8 mouse cellular contexts compared by ENCODE assay signal in genomic region chr14:55603633-55604576, GRCm38 (mm10). TPM values are rescaled to one million over a fixed set of nuclear protein-coding genes. Genes with fewer than 3 reads are reported as not detected.
DNase-seq lines count a peak whose midpoint lies in the region; ATAC-seq and TF ChIP-seq lines count a peak whose summit lies in the region.

No protein-coding gene starts in this region.

- peak; percentile 80 for DNase-seq in Patski (ENCODE audit: low read depth, low spot score)
- DNase-seq in cerebellum, postnatal 14 days, result peak; percentile 90 to 93
- peak; percentile 80 to 83 for DNase-seq in frontal cortex, postnatal 14 days (ENCODE audit: low spot score in 2 of 2)
- peak; percentile 68 to 75 for DNase-seq in layer of hippocampus, postnatal 25 days (ENCODE audit: extremely low spot score in 1 of 2, low spot score in 1 of 2)
- peak; percentile 97 for DNase-seq in lung, postnatal 25 days (ENCODE audit: low spot score)
- peak; percentile 90 for DNase-seq in retina, embryonic 14.5 days (ENCODE audit: low spot score)
- peak; percentile 93 for DNase-seq in thymus, postnatal 4 days

- CTCF ChIA-PET in Patski (lab: Charles Lee), result interaction anchor here (0.9 kb wide), 1 partner anchor 9 kb away, joined by 3 read pairs; no protein-coding TSS in a partner anchor

- H3K36me3 ChIP-seq in hindbrain, embryonic 13.5 days, result peaks cover 87% of the 10 kb centered on the region

- 25% methylated on average over 19 of the region's 19 CpGs for WGBS in hindbrain, embryonic 13.5 days

- peak overlapping the region; percentile 35 for H3K27ac ChIP-seq in hindbrain, embryonic 13.5 days

- H3K4me2 ChIP-seq in hindbrain, embryonic 13.5 days, result peak overlapping the region; percentile 34

- H3K4me1 ChIP-seq in hindbrain, embryonic 13.5 days (replicated peaks), result peaks cover 6% of the 10 kb centered on the region

- in situ Hi-C loops in Patski (cut with MboI; ENCODE audit: low pct_unique_long_range_greater_than_20kb), result no loop called here

- H3K27me3 ChIP-seq in Patski, result no peaks in the 10 kb centered on the region
- no peaks in the 10 kb centered on the region for H3K27me3 ChIP-seq in hindbrain, embryonic 13.5 days

- peak; percentile 95 for ATAC-seq in Patski
- ATAC-seq in hindbrain, embryonic 13.5 days (ENCODE audit: low FRiP score), result peak; percentile 86

- H3K9me3 ChIP-seq in hindbrain, embryonic 13.5 days, result no peaks in the 10 kb centered on the region

- H3K4me3 ChIP-seq in hindbrain, embryonic 13.5 days, result peak overlapping the region; percentile 15

- H3K9ac ChIP-seq in hindbrain, embryonic 13.5 days, result peak overlapping the region; percentile 2; the same call in 1 of the 2 replicates

- POLR2A ChIA-PET in Patski (lab: Charles Lee), result interaction anchor here (0.6 to 1.0 kb wide), 2 partner anchors 12 to 30 kb away, joined by 3 read pairs; partner anchors contain the start of gene Rnf31

- TF ChIP-seq CTCF in Patski (IDR thresholded peaks at IDR 0.05), result no peak

RNA-seq across cellular contexts. Expression of gene Irf9, which starts 0.5 kb away (rescaled TPM):
- 24.2 TPM for polyA plus RNA-seq in Patski (2021)
- 9.0 and 10.0 TPM in 2 replicates for polyA plus RNA-seq in hindbrain, embryonic 13.5 days (2015; fragmentation: Nextera tagmentation; extraction: Ambion mirVana)
- total RNA-seq in layer of hippocampus, postnatal 25 days (2021), result 10 to 100 TPM in 1 of 2 experiments, 1 to 10 TPM in 1; 9.6 to 12.2 TPM

RNA-seq across cellular contexts. Expression of gene Rnf31, which starts 12.4 kb away (rescaled TPM):
- polyA plus RNA-seq in Patski (2021), result 28.0 TPM
- 18.8 and 20.8 TPM in 2 replicates for polyA plus RNA-seq in hindbrain, embryonic 13.5 days (2015; fragmentation: Nextera tagmentation; extraction: Ambion mirVana)
- total RNA-seq in layer of hippocampus, postnatal 25 days (2021), result 10 to 100 TPM; 36.4 to 41.9 TPM

RNA-seq across cellular contexts. Expression of gene Psme2, which starts 13.0 kb away (rescaled TPM):
- polyA plus RNA-seq in Patski (2021), result 177 TPM
- 198 and 215 TPM in 2 replicates for polyA plus RNA-seq in hindbrain, embryonic 13.5 days (2015; fragmentation: Nextera tagmentation; extraction: Ambion mirVana)
- total RNA-seq in layer of hippocampus, postnatal 25 days (2021), result 10 to 100 TPM; 47.9 to 55.6 TPM

RNA-seq across cellular contexts. Expression of gene Rec8, which starts 13.9 kb away (rescaled TPM):
- not detected for polyA plus RNA-seq in Patski (2021)
- polyA plus RNA-seq in hindbrain, embryonic 13.5 days (2015; fragmentation: Nextera tagmentation; extraction: Ambion mirVana), result 15.1 and 16.0 TPM in 2 replicates
- 1 to 10 TPM; 1.2 to 2.7 TPM for total RNA-seq in layer of hippocampus, postnatal 25 days (2021)

RNA-seq across cellular contexts. Expression of gene Emc9, which starts 18.8 kb away (rescaled TPM):
- 7.3 TPM for polyA plus RNA-seq in Patski (2021)
- 15.7 and 20.4 TPM in 2 replicates for polyA plus RNA-seq in hindbrain, embryonic 13.5 days (2015; fragmentation: Nextera tagmentation; extraction: Ambion mirVana)
- total RNA-seq in layer of hippocampus, postnatal 25 days (2021), result 10 to 100 TPM; 47.2 to 56.6 TPM

Comparison
In these comparisons a context has a peak if more than half of its experiments do, and no peak if none do; other contexts are left out.
1. Peak in every context shown above with its lines: DNase-seq, ATAC-seq, H3K4me3 ChIP-seq and H3K27ac ChIP-seq.